Mouse (Mus musculus): ENCODE data around the gene Dcakd.

The Dcakd gene

DNA sequence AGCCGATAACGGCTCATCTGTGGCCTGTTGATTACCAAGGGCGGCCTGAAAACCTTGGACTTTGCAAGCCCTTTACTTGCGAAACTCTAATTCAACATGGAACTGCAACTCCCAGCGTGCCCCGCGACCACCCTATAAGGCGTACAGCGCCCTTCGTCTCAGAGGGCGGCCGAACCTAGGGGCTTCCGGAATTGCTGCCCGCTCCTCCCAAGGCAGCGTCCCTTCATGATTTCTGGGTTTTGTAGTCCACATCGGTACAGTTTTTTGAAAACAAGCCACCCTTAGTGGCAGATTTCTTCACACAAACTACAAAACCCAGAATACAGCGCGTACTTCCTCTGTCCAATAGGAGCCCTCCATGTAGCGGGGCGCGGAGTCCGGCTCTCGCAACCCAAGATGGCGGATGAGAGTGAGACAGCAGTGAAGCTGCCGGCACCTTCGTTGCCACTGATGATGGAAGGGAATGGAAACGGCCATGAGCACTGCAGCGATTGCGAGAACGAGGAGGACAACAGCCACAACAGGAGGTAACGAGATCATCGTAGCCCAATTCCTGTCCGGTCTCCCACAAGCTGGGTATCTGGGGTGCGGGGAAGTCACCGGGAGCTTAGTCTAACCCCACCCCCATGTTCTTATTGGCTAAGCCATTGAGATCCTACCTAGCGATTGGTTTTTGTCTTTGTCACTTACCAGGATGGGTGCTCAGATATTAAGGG lies at the start of gene Dcakd, which contains the start of gene Nmt1:
Gene Dcakd, minus strand, starts transcription at position 158 of the 716 bp plus-strand sequence.
Gene Nmt1, plus strand, starts transcription at position 15 of the 716 bp plus-strand sequence.
- peak; percentile 92 for DNase-seq (ENCODE audit: low spot score)

- no peak for DNase-seq (ENCODE audit: low spot score)
Measured at GRCm38 (mm10) chr11:103076581-103076980, 48.4 kb upstream of the Dcakd start.

GRCm38 (mm10) chr11:103076010-103076409 lies 47.9 kb upstream of the Dcakd start:
- DNase-seq (ENCODE audit: low spot score) = no peak

GRCm38 (mm10) chr11:103074796-103075323 lies 46.7 kb upstream of the Dcakd start:
- DNase-seq (ENCODE audit: low spot score) = no peak

- DNase-seq (ENCODE audit: low spot score) = no peak
Measured at GRCm38 (mm10) chr11:103074121-103074650, 46.1 kb upstream of the Dcakd start.

- no peak for DNase-seq (ENCODE audit: low spot score)
Measured at GRCm38 (mm10) chr11:103073671-103074070, 45.5 kb upstream of the Dcakd start.

DNA sequence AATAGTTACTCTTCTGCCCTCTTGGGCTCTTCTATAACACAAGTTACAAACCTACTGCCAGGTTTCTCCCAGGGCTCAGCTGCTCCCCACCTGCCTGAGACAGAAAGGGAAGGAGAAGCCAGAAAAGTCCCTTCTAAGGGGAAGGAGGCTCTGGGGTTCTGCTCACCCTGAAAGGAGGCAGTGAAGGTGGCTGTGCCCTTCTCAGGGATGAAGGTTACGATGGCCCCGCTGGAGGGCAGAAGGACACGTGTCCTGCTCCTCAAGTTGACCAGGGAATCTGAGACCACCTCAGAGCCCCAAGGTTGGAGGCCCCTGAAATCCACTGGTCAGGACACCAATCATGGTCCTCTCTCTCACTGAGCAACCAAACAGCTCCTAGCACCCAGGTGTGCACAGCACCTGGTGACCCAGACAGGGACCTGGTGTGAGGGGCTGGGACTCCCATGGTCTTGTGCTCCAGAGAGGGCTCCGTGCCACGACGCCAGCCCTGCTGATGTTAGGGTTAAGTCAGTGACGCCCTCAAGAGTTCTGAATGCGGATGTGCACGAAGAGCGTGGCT lies 42.3 kb upstream of the Dcakd start:
- DNase-seq (ENCODE audit: low spot score) = peak; percentile 41

DNA sequence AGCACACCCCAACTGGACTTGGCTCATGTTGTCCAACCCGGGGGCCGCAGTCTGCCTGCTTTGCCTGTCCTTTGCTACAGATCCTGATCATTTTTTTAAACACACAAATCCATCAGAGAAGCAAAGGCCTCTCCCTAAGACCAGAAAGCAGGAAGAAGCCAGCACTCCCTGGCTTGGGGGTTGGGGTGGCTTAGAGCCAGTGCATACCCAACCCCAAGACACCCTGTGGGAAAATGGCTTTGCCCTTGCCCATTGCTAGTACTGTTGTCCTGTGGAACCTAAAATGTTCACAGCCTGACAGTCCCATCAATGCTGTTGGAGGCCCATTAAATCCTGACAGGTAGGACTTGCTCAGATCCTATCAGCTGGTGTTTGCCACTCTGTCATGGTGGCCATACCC lies 41.6 kb upstream of the Dcakd start:
- peak; percentile 38 for DNase-seq (ENCODE audit: low spot score)

DNA sequence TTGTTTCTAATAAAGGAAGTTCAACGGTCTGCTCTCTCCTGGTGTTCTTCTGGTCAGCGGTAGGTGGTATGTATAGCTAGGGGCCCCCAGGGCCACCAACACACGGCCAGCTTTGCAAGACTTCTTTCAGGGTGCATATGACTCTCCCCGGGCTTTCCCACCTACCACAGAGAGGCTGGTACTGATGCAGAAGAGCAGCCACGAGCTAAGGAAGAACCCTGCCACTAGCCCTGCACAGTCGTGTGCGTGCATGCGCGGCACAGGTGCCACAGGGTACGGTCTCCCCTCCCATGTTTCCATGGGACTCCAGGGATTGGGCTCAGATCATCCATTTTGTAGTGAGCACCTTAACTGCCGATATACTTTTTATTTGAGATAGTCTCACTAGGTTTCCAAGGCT lies 40.8 kb upstream of the Dcakd start:
- peak; percentile 37 for DNase-seq (ENCODE audit: low spot score)

GRCm38 (mm10) chr11:103068272-103068671 lies 40.1 kb upstream of the Dcakd start:
- DNase-seq (ENCODE audit: low spot score) = peak; percentile 37

- DNase-seq (ENCODE audit: low spot score) = peak; percentile 66
Measured at GRCm38 (mm10) chr11:103067457-103068001, 39.4 kb upstream of the Dcakd start.

DNA sequence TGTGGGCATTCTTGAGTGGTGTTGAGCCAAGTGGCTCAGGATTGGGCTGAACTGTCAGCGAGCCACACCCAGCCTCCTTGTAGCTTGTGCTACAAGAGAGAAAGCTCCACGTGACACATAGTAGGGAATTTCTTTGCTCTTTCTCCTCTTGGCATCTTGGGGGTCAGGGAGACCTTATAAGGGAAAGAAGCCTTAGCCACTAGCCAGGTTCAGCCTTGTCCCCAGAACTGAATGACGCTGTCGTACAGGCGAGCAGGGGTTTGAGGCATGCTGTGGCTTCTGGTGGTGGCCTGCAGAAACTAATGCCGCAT lies 38.9 kb upstream of the Dcakd start:
- peak; percentile 40 for DNase-seq (ENCODE audit: low spot score)

GRCm38 (mm10) chr11:103066191-103067050 lies 38.3 kb upstream of the Dcakd start:
- DNase-seq (ENCODE audit: low spot score) = no peak

- DNase-seq (ENCODE audit: low spot score) = peak; percentile 35
Measured at GRCm38 (mm10) chr11:103058499-103059085, 30.5 kb upstream of the Dcakd start.

DNA sequence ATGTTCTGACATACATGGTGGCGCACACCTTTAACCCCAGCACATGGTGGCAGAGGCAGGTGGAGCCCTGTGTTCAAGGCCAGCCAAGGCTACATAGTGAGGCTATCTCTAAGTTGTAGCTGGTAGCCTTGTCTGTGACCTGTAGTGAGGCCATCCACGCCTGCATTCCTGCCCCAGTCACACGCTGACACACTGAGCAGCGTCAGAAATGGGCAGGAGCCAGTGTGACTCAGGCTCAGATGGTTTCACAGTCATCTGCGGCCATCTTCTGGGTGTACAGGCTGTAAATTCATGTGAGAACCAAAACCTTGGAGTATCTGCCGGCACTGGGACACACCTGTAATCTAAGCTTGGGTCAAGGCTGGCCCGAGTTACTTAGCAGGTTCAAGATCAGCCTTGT lies 28.5 kb upstream of the Dcakd start:
- no peak for DNase-seq (ENCODE audit: low spot score)

DNA sequence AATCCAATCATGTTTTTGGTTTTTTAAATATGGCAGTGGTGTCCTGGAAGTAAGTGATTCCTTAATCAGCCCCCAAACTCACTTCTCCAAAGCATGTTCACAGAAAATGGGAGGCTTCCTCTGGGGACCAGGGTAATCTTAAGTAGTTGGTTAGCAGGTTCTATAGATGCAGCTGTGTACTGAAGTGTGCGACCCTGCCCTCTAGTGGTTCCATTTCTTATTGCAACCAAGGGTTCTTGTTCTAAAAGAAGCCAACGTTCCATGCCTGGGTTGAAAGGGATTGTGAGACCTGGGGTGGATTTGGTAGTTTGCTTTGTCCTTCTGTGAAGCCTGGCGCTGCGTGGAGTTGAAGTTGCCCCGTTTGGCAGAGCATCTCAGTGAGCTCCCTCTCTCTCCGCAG lies 26.7 kb upstream of the Dcakd start:
- peak; percentile 86 for DNase-seq (ENCODE audit: low spot score)

DNA sequence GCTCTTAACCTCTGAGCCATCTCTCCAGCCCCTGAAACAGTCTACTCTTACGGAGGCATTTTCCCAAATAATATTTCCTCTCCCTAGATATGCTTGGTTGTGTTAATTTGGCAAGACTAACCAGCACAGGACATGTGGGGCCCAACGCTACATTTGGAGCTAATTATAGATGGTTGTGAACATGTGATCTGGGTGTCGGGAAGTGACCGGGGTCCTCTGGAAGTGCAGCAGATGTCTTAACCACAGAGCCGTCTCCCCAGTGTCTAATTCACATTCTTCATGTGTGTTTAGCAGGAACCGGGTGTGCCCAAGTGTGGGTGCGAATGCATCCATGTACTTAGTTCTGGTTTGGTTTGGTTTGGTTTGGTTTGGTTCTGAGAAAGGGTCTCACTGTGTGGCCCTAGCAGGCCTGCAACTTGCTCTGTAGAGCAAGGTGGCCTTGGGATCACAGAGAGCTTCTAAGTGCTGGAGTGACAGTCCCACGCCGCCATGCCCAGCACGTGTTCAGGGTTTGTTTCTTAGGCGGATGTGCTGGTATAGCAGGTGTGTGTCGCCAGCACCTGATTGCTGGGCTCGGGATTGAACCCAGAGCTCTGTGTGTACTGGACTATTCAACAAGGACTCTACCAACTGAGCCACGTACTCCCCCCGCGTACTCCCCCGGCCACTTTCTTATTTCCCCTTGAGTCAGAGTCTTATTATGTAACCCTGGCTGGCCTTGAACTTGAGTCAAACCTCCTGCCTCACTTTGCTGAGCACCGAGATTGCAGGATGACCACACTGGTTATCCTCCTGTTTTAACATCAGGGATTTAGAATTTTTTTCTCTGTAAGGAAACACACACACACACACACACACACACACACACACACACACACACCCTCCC lies 25.3 kb upstream of the Dcakd start:
- DNase-seq (ENCODE audit: low spot score) = peak; percentile 36

GRCm38 (mm10) chr11:103052078-103052477 lies 23.9 kb upstream of the Dcakd start:
- DNase-seq (ENCODE audit: low spot score) = peak; percentile 38

DNA sequence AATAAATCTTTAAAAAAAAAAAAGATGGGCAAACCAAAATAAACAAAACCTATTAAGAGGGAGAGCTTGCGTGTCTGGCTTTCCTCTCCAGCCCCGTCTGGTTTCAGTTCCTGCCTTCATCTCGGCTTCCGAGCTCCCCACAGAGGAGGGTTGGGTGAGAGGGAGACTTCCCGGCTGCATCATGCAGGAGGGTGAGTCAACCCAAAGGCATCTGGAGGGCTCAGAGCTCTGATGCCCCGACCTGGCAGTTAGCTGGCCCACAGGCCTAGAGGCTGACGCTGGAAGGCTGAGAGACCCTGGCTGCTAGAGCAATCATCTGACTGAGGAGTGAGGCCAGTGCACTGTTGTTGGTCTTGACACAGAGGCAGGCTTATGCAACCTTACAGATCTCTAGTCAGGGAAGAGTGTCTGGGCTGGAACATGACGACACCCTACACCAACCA lies 23.1 kb upstream of the Dcakd start:
- peak; percentile 42 for DNase-seq (ENCODE audit: low spot score)

GRCm38 (mm10) chr11:103050153-103050552 lies 22.0 kb upstream of the Dcakd start:
- no peak for DNase-seq (ENCODE audit: low spot score)

- no peak for DNase-seq (ENCODE audit: low spot score)
Measured at GRCm38 (mm10) chr11:103049611-103050010, 21.5 kb upstream of the Dcakd start.

Measured in testis, postnatal 10 days (tissue).